8 mouse cellular contexts compared by ENCODE assay signal in the genomic region with DNA sequence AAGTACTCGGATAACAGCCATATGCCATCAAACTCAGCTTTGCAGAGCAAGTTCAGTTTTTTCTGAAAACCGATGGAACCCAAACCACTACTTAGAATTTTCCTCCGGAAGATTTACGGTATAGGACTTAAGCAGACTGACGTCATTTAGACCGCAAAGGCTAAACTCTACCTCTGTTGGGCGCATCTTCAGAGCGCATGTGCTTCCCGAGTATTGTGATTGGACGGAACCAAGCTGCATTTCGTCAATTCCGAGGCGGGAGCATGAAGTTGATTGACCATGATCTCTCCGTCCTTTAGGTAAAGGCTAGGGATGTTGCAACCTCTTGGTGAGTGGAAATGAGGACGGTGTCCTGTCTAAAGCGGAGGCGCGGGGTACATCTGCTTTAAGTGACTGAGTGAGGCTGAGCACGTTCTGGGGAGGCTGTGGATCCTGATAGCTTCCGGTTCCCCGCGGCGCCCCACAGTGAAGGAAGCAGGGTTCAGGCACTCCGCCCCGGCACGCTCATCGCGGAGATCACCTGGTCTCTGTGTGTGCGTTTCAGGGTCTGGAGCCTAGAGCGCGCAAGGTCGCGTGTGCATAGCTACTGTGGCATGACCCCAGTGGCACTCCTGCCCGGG. TPM values are rescaled to one million over a fixed set of nuclear protein-coding genes. Genes with fewer than 3 reads are reported as not detected.
DNase-seq lines count a peak whose midpoint lies in the region; ATAC-seq lines count a peak whose summit lies in the region.

A gene (plus strand): TSS at position 199 of the 620 bp plus-strand sequence.

- intact Hi-C loops in gastrocnemius, postnatal 14 days (cut with DNase I; ENCODE audit: low total_unique reads), result no loop called here
- intact Hi-C loops in left cerebral cortex, postnatal 10 days (cut with DNase I), result loop anchor here (5.0 kb wide), 1 partner anchor 47 kb away; a partner anchor contains a TSS

- peak; percentile 91 to 97 for DNase-seq in adrenal gland, adult (ENCODE audit: inconsistent age in 2 of 2, low spot score in 1 of 2)
- DNase-seq in embryo, embryonic 10.5 days (ENCODE audit: low spot score), result peak; percentile 94
- peak; percentile 73 for DNase-seq in gastrocnemius, postnatal 14 days
- peak; percentile 87 to 90 for DNase-seq in left cerebral cortex, postnatal 10 days (ENCODE audit: extremely low spot score in 1 of 2, low spot score in 2 of 2)
- peak; percentile 88 for DNase-seq in right cerebral cortex, postnatal 25 days
- DNase-seq in urinary bladder, postnatal 4 days (ENCODE audit: low spot score in 2 of 2), result peak; percentile 71 to 74

- ATAC-seq in inflammation-experienced regulatory T-cells, adult 6 months, result peak; percentile 96
- peak; percentile 94 for ATAC-seq in megakaryocyte-erythroid progenitor cell, adult 5-6 weeks (replicated peaks; ENCODE audit: low FRiP score, low TSS enrichment, poor library complexity, severe bottlenecking)

RNA-seq across cellular contexts. Expression of the gene that starts here (rescaled TPM):
- total RNA-seq in gastrocnemius, postnatal 14 days (2021), result 10 to 100 TPM; 16.9 to 19.9 TPM
- 10 to 100 TPM; 16.1 to 20.6 (median 19.2) TPM for polyA plus RNA-seq in inflammation-experienced regulatory T-cells, adult 6 months (2017; shearing (Covaris generic))
- total RNA-seq in left cerebral cortex, postnatal 10 days (2021), result 10 to 100 TPM; 29.1 to 29.7 TPM
- total RNA-seq in megakaryocyte-erythroid progenitor cell, adult 5-6 weeks (2014; fragmentation: Nextera tagmentation), result 18.5 and 19.1 TPM in 2 replicates
- total RNA-seq in megakaryocyte-erythroid progenitor cell, adult 5-6 weeks (2017), result 15.4 and 27.2 TPM in 2 replicates

Comparison
In these comparisons a context has a peak if more than half of its experiments do, and no peak if none do; other contexts are left out.
1. Peak in every context shown above with its lines: DNase-seq and ATAC-seq.